Mouse (Mus musculus): ENCODE results near the gene Nfya. TPM values are rescaled to one million over a fixed set of nuclear protein-coding genes. Genes with fewer than 3 reads are reported as not detected.

Nfya gene
- 18.7 and 20.4 TPM in 2 replicates for polyA plus RNA-seq (2014; fragmentation: Nextera tagmentation; extraction: Ambion mirVana)

GRCm38 (mm10) chr17:48409380-48410298 is at the start of gene Nfya, which contains the start of gene Oard1:
TSS of gene Nfya (minus strand) at chr17:48409906.
TSS of gene Oard1 (plus strand) at chr17:48410014.
- Histone ChIP-seq H3K4me2 (peak within 1 kb of the TSS; percentile 86), H3K4me3 (ENCODE audit: low read depth, low read length) (peak within 1 kb of the TSS; percentile 85), H3K9ac (ENCODE audit: low read depth, low read length) (peak within 1 kb of the TSS; percentile 97), H3K27ac (ENCODE audit: low read depth, low read length) (peak within 1 kb of the TSS; percentile 100), H3K9me3 (ENCODE audit: control insufficient read depth, low read length) (no peaks in the 10 kb centered on the region), H3K4me1 (replicated peaks; ENCODE audit: control insufficient read depth, insufficient read depth, low read length) (peaks cover 25% of the 10 kb centered on the region), H3K27me3 (replicated peaks; ENCODE audit: control insufficient read depth, insufficient read depth, low read length) (no peaks in the 10 kb centered on the region), H3K36me3 (ENCODE audit: control insufficient read depth, insufficient read depth, low read length) (peaks cover 9% of the 10 kb centered on the region; the same call in 1 of the 2 replicates)
- under 1% methylated on average over 84 of the region's 84 CpGs for WGBS
- peak; percentile 92 for ATAC-seq (replicated peaks; ENCODE audit: low FRiP score)
- DNase-seq (ENCODE audit: low spot score), result peak; percentile 100

GRCm38 (mm10) chr17:48457971-48458653 is 48.4 kb upstream of the Nfya start:
- no peak overlapping the region for H3K9ac ChIP-seq (ENCODE audit: low read depth, low read length)
- H3K27ac ChIP-seq (ENCODE audit: low read depth, low read length), result no peak overlapping the region
- H3K27me3 ChIP-seq (replicated peaks; ENCODE audit: control insufficient read depth, insufficient read depth, low read length), result no peaks in the 10 kb centered on the region; the same call in 1 of the 2 replicates
- no peak overlapping the region for H3K4me3 ChIP-seq (ENCODE audit: low read depth, low read length)
- ATAC-seq (replicated peaks; ENCODE audit: low FRiP score) (no peak), DNase-seq (ENCODE audit: low spot score) (no peak)
- no peak overlapping the region for H3K4me2 ChIP-seq
- WGBS, result 60% methylated on average over 13 of the region's 13 CpGs
- no peaks in the 10 kb centered on the region for H3K36me3 ChIP-seq (ENCODE audit: control insufficient read depth, insufficient read depth, low read length)
- H3K4me1 ChIP-seq (replicated peaks; ENCODE audit: control insufficient read depth, insufficient read depth, low read length), result peaks cover 14% of the 10 kb centered on the region
- no peaks in the 10 kb centered on the region for H3K9me3 ChIP-seq (ENCODE audit: control insufficient read depth, low read length)

GRCm38 (mm10) chr17:48455955-48456354 is 46.2 kb upstream of the Nfya start:
- Histone ChIP-seq H3K4me2 (no peak overlapping the region), H3K27me3 (replicated peaks; ENCODE audit: control insufficient read depth, insufficient read depth, low read length) (no peaks in the 10 kb centered on the region; the same call in 1 of the 2 replicates), H3K9ac (ENCODE audit: low read depth, low read length) (no peak overlapping the region), H3K36me3 (ENCODE audit: control insufficient read depth, insufficient read depth, low read length) (no peaks in the 10 kb centered on the region), H3K4me3 (ENCODE audit: low read depth, low read length) (no peak overlapping the region), H3K9me3 (ENCODE audit: control insufficient read depth, low read length) (no peaks in the 10 kb centered on the region), H3K27ac (ENCODE audit: low read depth, low read length) (no peak overlapping the region), H3K4me1 (replicated peaks; ENCODE audit: control insufficient read depth, insufficient read depth, low read length) (peaks cover 24% of the 10 kb centered on the region)
- 86% methylated on average over 2 of the region's 2 CpGs for WGBS
- DNase-seq (ENCODE audit: low spot score) (no peak), ATAC-seq (replicated peaks; ENCODE audit: low FRiP score) (no peak)

- Histone ChIP-seq H3K4me3 (ENCODE audit: low read depth, low read length) (peak within 1 kb of the TSS; percentile 19), H3K27me3 (replicated peaks; ENCODE audit: control insufficient read depth, insufficient read depth, low read length) (no peaks in the 10 kb centered on the region), H3K9ac (ENCODE audit: low read depth, low read length) (peak within 1 kb of the TSS; percentile 51; the same call in 1 of the 2 replicates), H3K36me3 (ENCODE audit: control insufficient read depth, insufficient read depth, low read length) (no peaks in the 10 kb centered on the region), H3K4me1 (replicated peaks; ENCODE audit: control insufficient read depth, insufficient read depth, low read length) (peaks cover 25% of the 10 kb centered on the region), H3K9me3 (ENCODE audit: control insufficient read depth, low read length) (no peaks in the 10 kb centered on the region), H3K27ac (ENCODE audit: low read depth, low read length) (no peak within 1 kb of the TSS), H3K4me2 (peak within 1 kb of the TSS; percentile 54)
- DNase-seq (ENCODE audit: low spot score) (no peak), ATAC-seq (replicated peaks; ENCODE audit: low FRiP score) (no peak)
- WGBS, result 44% methylated on average over 11 of the region's 11 CpGs
Measured at GRCm38 (mm10) chr17:48454688-48455087, 45.0 kb upstream of the Nfya start, which contains the start of gene Unc5cl. TSS of gene Unc5cl (plus strand) at chr17:48454901.

- Histone ChIP-seq H3K4me2 (peak overlapping the region; percentile 54), H3K4me1 (replicated peaks; ENCODE audit: control insufficient read depth, insufficient read depth, low read length) (peaks cover 26% of the 10 kb centered on the region), H3K27me3 (replicated peaks; ENCODE audit: control insufficient read depth, insufficient read depth, low read length) (no peaks in the 10 kb centered on the region), H3K9me3 (ENCODE audit: control insufficient read depth, low read length) (no peaks in the 10 kb centered on the region), H3K4me3 (ENCODE audit: low read depth, low read length) (peak overlapping the region; percentile 19; the same call in 1 of the 2 replicates), H3K27ac (ENCODE audit: low read depth, low read length) (no peak overlapping the region), H3K9ac (ENCODE audit: low read depth, low read length) (peak overlapping the region; percentile 51; the same call in 1 of the 2 replicates), H3K36me3 (ENCODE audit: control insufficient read depth, insufficient read depth, low read length) (no peaks in the 10 kb centered on the region)
- 45% methylated on average over 7 of the region's 7 CpGs for WGBS
- no peak for ATAC-seq (replicated peaks; ENCODE audit: low FRiP score)
- DNase-seq (ENCODE audit: low spot score), result no peak
Measured at GRCm38 (mm10) chr17:48454190-48454589, 44.5 kb upstream of the Nfya start.

- no peaks in the 10 kb centered on the region for H3K27me3 ChIP-seq (replicated peaks; ENCODE audit: control insufficient read depth, insufficient read depth, low read length)
- 73% methylated on average over 7 of the region's 7 CpGs for WGBS
- H3K27ac ChIP-seq (ENCODE audit: low read depth, low read length), result no peak overlapping the region
Measured at GRCm38 (mm10) chr17:48453489-48453888, 43.8 kb upstream of the Nfya start.

GRCm38 (mm10) chr17:48451753-48452444 is 42.2 kb upstream of the Nfya start:
- peaks cover 36% of the 10 kb centered on the region for H3K4me1 ChIP-seq (replicated peaks; ENCODE audit: control insufficient read depth, insufficient read depth, low read length)
- H3K9me3 ChIP-seq (ENCODE audit: control insufficient read depth, low read length), result no peaks in the 10 kb centered on the region
- no peaks in the 10 kb centered on the region for H3K27me3 ChIP-seq (replicated peaks; ENCODE audit: control insufficient read depth, insufficient read depth, low read length)
- no peak for DNase-seq (ENCODE audit: low spot score)
- WGBS, result 70% methylated on average over 9 of the region's 9 CpGs
- H3K9ac ChIP-seq (ENCODE audit: low read depth, low read length), result peak overlapping the region; percentile 76
- H3K27ac ChIP-seq (ENCODE audit: low read depth, low read length), result peak overlapping the region; percentile 93
- peak overlapping the region; percentile 57 for H3K4me3 ChIP-seq (ENCODE audit: low read depth, low read length)
- H3K4me2 ChIP-seq, result peak overlapping the region; percentile 61
- H3K36me3 ChIP-seq (ENCODE audit: control insufficient read depth, insufficient read depth, low read length), result no peaks in the 10 kb centered on the region
- peak; percentile 11; the same call in 1 of the 2 replicates for ATAC-seq (replicated peaks; ENCODE audit: low FRiP score)

More at GRCm38 (mm10) chr17:48453489-48453888, 43.8 kb upstream of the Nfya start:
- no peak for DNase-seq (ENCODE audit: low spot score)
- Histone ChIP-seq H3K4me3 (ENCODE audit: low read depth, low read length) (no peak overlapping the region), H3K9me3 (ENCODE audit: control insufficient read depth, low read length) (no peaks in the 10 kb centered on the region), H3K4me1 (replicated peaks; ENCODE audit: control insufficient read depth, insufficient read depth, low read length) (peaks cover 29% of the 10 kb centered on the region), H3K9ac (ENCODE audit: low read depth, low read length) (no peak overlapping the region), H3K4me2 (no peak overlapping the region), H3K36me3 (ENCODE audit: control insufficient read depth, insufficient read depth, low read length) (no peaks in the 10 kb centered on the region)
- no peak for ATAC-seq (replicated peaks; ENCODE audit: low FRiP score)

- Histone ChIP-seq H3K4me3 (ENCODE audit: low read depth, low read length) (peak within 1 kb of the TSS; percentile 57), H3K9ac (ENCODE audit: low read depth, low read length) (peak within 1 kb of the TSS; percentile 76), H3K9me3 (ENCODE audit: control insufficient read depth, low read length) (no peaks in the 10 kb centered on the region), H3K27ac (ENCODE audit: low read depth, low read length) (peak within 1 kb of the TSS; percentile 93), H3K27me3 (replicated peaks; ENCODE audit: control insufficient read depth, insufficient read depth, low read length) (no peaks in the 10 kb centered on the region), H3K4me2 (peak within 1 kb of the TSS; percentile 61), H3K36me3 (ENCODE audit: control insufficient read depth, insufficient read depth, low read length) (no peaks in the 10 kb centered on the region), H3K4me1 (replicated peaks; ENCODE audit: control insufficient read depth, insufficient read depth, low read length) (peaks cover 36% of the 10 kb centered on the region)
- ATAC-seq (replicated peaks; ENCODE audit: low FRiP score) (peak; percentile 76), DNase-seq (ENCODE audit: low spot score) (no peak)
- 31% methylated on average over 7 of the region's 7 CpGs for WGBS
Measured at GRCm38 (mm10) chr17:48451353-48451675, 41.6 kb upstream of the Nfya start, which contains the start of gene Tspo2. TSS of gene Tspo2 (minus strand) at chr17:48451522.

Data from liver, embryonic 11.5 days (tissue).